Mouse (Mus musculus): Measurements from ENCODE around the gene Nkpd1.

Nkpd1 gene

DNA sequence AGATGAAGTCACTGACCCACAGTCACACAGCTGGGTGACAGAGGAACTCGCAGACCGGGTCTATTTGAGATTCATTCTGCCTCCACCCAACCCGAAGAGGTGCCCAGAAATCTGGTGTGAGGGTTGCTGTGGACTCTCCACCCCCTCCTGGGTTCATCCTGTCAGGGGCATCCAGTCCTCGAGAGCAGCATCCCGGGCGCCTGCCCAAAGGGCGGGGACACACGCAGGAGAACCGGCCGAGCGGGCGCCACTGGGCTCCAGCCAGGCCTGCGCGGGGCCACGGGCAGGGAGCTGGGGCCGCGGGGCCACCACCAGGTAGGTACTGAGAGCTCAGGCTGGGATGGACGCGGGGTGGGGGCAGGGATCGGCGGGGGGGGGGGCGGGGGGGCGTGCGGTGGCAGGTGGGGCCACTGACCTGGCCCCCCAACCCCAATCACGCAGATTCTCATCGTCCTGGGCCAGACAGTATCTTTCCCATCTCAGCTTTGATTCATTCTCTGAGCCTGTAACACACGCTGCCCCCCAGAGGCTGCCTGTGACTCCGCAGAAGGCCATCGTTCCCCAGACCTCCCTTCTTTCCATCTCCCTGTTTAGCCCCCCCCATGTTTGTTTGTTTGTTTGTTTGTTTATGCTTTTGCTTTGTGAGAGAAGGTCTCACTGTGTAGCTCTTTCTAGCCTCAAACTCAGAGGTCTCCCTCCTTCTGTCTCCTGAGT, at the start of gene Nkpd1:
Nkpd1 (plus strand) TSS at position 187 of the 714 bp plus-strand sequence.
- peak; percentile 59 for DNase-seq

GRCm38 (mm10) chr7:19468279-19468678, 49.4 kb upstream of the Nkpd1 start:
- DNase-seq, result no peak

DNA sequence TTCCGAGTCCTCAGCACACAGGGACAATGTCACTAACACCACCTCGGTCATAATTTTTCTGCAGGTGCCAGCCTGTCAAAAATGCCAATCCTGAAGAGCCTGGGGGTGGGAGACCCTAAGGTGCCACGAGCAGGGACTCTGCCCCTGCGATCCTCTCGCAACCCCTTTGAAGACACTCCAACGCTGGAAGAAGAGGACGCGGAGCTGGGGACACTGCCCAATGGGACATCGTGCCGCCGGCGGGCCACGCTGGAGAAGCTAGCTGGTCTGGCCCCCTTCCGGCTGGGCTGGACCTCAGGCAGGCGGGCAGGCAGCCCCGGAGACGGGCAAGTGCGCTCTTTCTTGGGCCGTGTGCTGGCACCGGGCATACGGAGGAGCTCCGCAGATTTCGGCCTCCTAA, 48.2 kb upstream of the Nkpd1 start:
- DNase-seq, result no peak

GRCm38 (mm10) chr7:19470308-19470707, 47.3 kb upstream of the Nkpd1 start:
- DNase-seq, result no peak

- no peak for DNase-seq
Measured at GRCm38 (mm10) chr7:19472403-19472802, 45.2 kb upstream of the Nkpd1 start.

DNA sequence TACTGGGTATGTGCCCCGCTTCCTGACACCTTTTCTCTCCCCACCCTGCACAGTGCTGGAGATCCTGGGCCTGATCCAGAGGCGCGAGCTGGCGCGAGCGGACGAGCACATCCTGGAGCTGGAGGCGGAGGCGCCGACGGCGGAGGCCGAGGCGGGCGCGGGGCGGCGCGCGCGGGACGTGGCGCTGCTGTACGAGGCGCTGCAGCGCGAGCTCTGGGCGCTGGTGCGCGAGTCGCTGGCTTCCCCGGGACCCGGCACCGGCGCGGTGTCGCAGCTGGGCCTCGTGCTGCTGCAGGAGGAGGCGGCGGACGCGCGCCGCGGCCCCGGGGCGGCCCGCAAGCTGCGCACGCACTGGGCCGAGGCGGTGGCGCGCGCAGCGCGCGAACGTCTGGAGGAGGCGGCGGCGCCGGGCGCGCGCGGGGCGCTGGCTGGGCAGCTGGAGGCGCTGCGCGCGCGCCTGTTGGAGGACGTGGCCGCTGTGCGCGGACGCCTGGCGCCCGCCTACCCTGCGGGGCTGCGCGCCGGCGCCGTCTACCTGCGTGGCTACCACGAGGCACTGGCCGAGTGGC, 43.7 kb upstream of the Nkpd1 start:
- DNase-seq, result peak; percentile 94

DNA sequence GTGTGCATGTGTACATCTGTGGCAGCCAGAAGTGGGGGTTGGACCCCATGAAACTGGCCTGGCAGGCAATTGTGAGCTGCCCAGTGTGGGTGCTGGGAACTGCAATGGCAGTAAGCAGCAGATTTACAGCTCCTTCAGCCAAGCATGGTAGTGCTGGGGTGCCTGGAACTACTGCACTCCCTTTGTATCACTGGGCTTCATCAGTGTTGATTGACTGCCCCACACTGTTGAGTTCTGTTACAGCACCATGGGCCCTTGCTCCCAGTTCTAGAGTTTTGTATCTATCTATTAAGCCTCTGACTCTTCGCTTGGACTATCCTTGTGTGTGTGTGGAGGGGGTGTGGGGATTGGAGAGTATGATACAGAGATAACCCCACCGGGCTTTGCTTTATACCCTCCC, 40.6 kb upstream of the Nkpd1 start:
- no peak for DNase-seq

GRCm38 (mm10) chr7:19477624-19478384, 39.8 kb upstream of the Nkpd1 start:
- no peak for DNase-seq

DNA sequence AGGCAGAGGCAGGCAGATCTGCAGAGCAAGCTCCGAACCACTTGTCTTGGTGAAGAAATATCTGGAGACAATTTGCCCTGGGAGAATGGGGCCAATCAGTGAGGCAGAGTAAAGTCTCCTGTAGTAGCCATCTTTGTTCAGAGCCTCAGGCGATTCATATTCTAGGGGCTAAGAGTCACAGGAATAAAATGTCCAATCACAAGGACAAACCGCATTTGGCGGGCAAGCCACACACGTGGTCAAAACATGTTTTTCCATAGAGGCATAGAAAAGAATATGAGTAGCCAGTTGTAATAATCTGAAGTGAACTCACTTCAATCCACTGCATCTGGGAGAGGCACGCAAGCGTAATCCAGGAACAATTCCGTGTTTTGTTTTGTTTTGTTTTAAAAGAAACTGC, 34.4 kb upstream of the Nkpd1 start:
- no peak for DNase-seq

GRCm38 (mm10) chr7:19485488-19485887, 32.1 kb upstream of the Nkpd1 start:
- no peak for DNase-seq

DNA sequence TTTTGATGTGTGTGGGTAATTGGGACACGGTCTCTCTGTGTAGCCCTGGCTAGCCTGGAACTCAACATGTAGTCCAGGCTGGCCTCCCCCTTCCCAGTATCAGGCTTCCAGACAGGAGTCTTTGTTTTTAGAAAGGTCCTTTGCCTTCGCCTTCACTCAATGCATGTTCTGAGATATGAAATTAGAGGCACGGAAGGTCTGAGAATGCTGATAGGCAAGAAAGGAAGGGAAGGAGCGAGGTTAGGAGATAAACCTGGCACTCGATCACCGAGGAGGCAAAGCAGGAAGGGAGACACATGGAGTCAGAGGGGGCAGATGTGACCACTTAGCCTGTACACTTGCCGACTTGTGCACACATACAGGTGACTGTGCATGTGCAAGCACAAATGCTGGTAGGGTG, 31.1 kb upstream of the Nkpd1 start:
- DNase-seq, result no peak

DNA sequence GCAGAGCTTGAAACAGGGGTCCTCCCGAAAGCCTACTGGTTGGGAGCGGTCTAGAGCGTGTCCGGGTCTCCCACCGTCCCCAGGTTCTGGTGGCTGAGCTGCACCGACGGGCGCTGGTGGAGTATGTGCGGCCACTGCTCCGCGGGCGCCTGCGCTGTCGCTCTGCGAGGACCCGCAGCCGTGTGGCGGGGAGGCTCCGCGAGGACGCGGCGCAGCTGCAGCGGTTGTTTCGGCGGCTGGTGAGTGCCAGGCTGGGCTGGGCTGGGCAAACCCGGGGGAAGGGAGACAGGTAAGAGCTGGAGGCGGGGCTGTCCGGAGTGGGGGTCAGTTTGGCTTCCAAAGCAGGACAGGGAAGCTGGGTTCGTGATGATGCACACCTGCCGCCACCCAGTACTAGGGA, 28.1 kb upstream of the Nkpd1 start:
- peak; percentile 47 for DNase-seq

- peak; percentile 56 for DNase-seq
Measured at GRCm38 (mm10) chr7:19491731-19492130, 25.9 kb upstream of the Nkpd1 start.

GRCm38 (mm10) chr7:19494751-19495474, 22.7 kb upstream of the Nkpd1 start:
- no peak for DNase-seq

GRCm38 (mm10) chr7:19495521-19496213, 22.0 kb upstream of the Nkpd1 start:
- DNase-seq, result peak; percentile 30

DNA sequence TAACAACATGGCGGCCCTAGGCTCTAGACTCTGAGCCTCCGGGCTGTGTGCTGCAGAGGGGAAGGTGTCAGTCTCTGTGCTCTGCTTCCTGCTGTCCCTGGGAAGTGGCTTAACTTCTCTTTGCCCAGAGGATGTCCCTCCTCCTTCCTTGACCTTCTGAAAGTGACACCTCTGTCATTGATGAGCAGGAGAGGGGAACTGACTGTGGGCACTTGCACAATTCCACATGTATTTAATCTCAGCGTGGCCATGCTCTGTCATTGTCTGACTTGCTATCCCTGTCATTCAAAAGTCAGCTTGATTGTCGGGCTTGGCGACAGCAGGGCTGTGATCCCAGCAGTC, 21.5 kb upstream of the Nkpd1 start:
- no peak for DNase-seq

- no peak for DNase-seq
Measured at GRCm38 (mm10) chr7:19498326-19498725, 19.3 kb upstream of the Nkpd1 start.

- no peak for DNase-seq
Measured at GRCm38 (mm10) chr7:19500420-19501363, 16.9 kb upstream of the Nkpd1 start.

- DNase-seq, result no peak
Measured at GRCm38 (mm10) chr7:19501658-19502057, 16.0 kb upstream of the Nkpd1 start.

DNA sequence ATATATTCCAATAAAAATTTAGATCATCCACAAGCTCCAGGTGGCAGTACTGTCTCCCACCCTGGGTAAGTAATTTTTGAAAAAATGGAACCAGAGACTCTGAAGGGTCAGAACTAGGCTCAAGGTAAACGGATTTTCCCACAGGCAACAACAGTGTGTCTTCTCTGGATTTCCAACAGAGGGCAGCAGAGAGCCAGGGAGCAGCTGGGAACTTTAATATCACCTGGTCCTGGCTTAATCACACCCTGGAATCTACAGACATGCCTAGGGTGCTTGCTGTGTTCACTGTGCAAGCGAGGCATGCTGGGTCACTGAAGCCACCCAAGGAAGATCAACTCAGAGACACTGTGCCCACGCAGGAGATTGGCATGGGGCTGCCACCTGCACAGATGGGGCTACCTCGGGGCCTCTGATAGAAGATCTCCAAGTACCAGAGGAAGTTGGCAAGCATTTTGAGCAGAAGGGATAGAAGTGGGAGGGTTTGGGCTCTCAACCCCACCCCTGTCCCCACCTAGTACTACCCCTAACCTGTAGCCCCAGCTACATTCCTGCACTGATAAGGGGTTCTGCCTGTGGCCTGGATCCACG, 14.1 kb upstream of the Nkpd1 start:
- DNase-seq, result peak; percentile 59

- DNase-seq, result peak; percentile 55
Measured at GRCm38 (mm10) chr7:19506326-19506725, 11.3 kb upstream of the Nkpd1 start.

All from embryo, embryonic 11 days (tissue).